Mouse (Mus musculus): Measurements from ENCODE around the gene Ccdc154. TPM values are rescaled to one million over a fixed set of nuclear protein-coding genes. Genes with fewer than 3 reads are reported as not detected.
A peak's percentile ranks its signal among the peaks of the same experiment; 100 is the strongest.

The Ccdc154 gene
- polyA plus RNA-seq, 2 experiments: 0.03 TPM; not detected in 1

DNA sequence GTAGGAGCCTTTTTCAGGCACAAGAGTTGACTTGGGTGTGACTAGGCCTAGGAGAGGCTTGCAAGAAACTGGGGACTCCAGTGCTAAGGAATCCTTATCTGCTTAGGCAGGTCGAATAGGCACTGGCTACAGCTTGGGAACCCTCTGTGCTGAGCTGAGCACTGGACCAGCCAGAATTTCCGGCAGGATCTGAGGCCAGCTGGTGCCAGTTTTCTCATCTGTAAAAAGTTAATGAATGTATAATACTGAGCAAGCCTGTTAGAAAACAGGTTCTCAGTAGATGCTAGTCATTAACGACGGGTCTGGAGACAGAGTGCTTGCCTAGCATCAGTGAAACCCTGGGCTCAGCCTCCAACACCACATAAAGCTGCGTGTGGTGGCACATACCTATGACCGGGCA is 26.6 kb upstream of the Ccdc154 start:
- H3K27me3 ChIP-seq (ENCODE audit: control insufficient read depth, insufficient read depth, low read length): no peaks in the 10 kb centered on the region
- H3K9me3 ChIP-seq (ENCODE audit: control insufficient read depth, low read length): no peaks in the 10 kb centered on the region
- peaks cover 8% of the 10 kb centered on the region for H3K4me1 ChIP-seq (ENCODE audit: control insufficient read depth, insufficient read depth, low read length)
- WGBS: 81% methylated on average over 6 of the region's 6 CpGs
- no peak for TF ChIP-seq POLR2A (IDR thresholded peaks at IDR 0.05; ENCODE audit: borderline replicate concordance, extremely low read depth, insufficient read depth, insufficient read length)
- DNase-seq (ENCODE audit: low spot score) (no peak), ATAC-seq (ENCODE audit: low FRiP score, low read depth) (no peak)
- no peak overlapping the region for H3K9ac ChIP-seq (ENCODE audit: low read depth, low read length, severe bottlenecking)
- H3K4me2 ChIP-seq (replicated peaks; ENCODE audit: low read depth, low read length, severe bottlenecking): no peak overlapping the region
- peaks cover 1% of the 10 kb centered on the region; the same call in 1 of the 2 replicates for H3K36me3 ChIP-seq (ENCODE audit: control insufficient read depth, insufficient read depth, low read length)
- no peak overlapping the region for H3K4me3 ChIP-seq (replicated peaks; ENCODE audit: low read length)
- H3K27ac ChIP-seq (replicated peaks; ENCODE audit: low read depth, low read length): no peak overlapping the region

DNA sequence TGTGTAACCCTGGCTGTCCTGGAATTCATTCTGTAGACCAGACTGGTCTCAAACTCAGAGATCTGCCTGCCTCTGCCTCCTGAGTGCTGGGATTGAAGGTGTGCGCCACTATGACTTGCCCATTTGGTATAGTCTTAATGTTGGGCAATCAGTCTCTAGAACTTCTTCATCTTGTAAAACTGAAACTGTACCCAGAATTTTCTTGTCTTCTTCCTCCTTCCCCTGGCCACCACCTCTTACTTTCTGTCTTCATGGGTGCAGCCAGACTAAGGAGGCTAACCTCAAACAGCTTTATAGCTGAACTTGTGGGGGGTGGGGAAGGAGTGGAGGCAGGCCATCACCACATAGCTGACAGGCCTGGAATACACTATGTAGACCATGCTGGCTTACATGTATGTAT is 23.5 kb upstream of the Ccdc154 start:
- no peak for TF ChIP-seq POLR2A (IDR thresholded peaks at IDR 0.05; ENCODE audit: borderline replicate concordance, extremely low read depth, insufficient read depth, insufficient read length)
- H3K4me1 ChIP-seq (ENCODE audit: control insufficient read depth, insufficient read depth, low read length): peaks cover 8% of the 10 kb centered on the region
- DNase-seq (ENCODE audit: low spot score): no peak

DNA sequence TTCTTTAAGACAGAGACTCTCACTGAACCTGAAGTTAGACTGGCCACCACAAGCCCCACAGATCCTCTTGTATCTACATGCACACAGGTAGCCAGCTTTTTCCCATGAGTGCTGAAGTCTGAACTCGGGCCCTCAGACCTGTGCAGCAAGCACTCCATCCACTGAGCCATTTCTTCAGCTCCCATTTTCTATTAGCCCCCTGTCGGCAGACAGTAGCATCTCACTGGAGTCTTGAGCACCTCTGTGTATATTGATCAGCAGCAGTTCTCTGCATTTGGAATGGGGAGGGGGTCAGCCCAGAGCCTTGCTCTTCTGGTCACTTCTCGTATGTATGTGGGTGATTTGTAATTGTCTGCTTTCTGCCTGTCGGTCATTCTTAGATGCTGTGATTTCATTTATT is 22.3 kb upstream of the Ccdc154 start:
- no peak for ATAC-seq (ENCODE audit: low FRiP score, low read depth)
- Histone ChIP-seq H3K4me2 (replicated peaks; ENCODE audit: low read depth, low read length, severe bottlenecking) (no peak overlapping the region), H3K4me3 (replicated peaks; ENCODE audit: low read length) (no peak overlapping the region), H3K27me3 (ENCODE audit: control insufficient read depth, insufficient read depth, low read length) (no peaks in the 10 kb centered on the region), H3K27ac (replicated peaks; ENCODE audit: low read depth, low read length) (no peak overlapping the region), H3K4me1 (ENCODE audit: control insufficient read depth, insufficient read depth, low read length) (no peaks in the 10 kb centered on the region), H3K9ac (ENCODE audit: low read depth, low read length, severe bottlenecking) (no peak overlapping the region), H3K9me3 (ENCODE audit: control insufficient read depth, low read length) (no peaks in the 10 kb centered on the region), H3K36me3 (ENCODE audit: control insufficient read depth, insufficient read depth, low read length) (peaks cover 6% of the 10 kb centered on the region)
- DNase-seq (ENCODE audit: low spot score): no peak
- WGBS: 67% methylated on average over 4 of the region's 4 CpGs
- no peak for TF ChIP-seq POLR2A (IDR thresholded peaks at IDR 0.05; ENCODE audit: borderline replicate concordance, extremely low read depth, insufficient read depth, insufficient read length)

More for the DNA sequence above, 23.5 kb upstream of the Ccdc154 start:
- no peak for ATAC-seq (ENCODE audit: low FRiP score, low read depth)
- Histone ChIP-seq H3K27ac (replicated peaks; ENCODE audit: low read depth, low read length) (no peak overlapping the region), H3K9me3 (ENCODE audit: control insufficient read depth, low read length) (no peaks in the 10 kb centered on the region), H3K4me3 (replicated peaks; ENCODE audit: low read length) (no peak overlapping the region), H3K36me3 (ENCODE audit: control insufficient read depth, insufficient read depth, low read length) (peaks cover 6% of the 10 kb centered on the region), H3K9ac (ENCODE audit: low read depth, low read length, severe bottlenecking) (no peak overlapping the region), H3K27me3 (ENCODE audit: control insufficient read depth, insufficient read depth, low read length) (no peaks in the 10 kb centered on the region), H3K4me2 (replicated peaks; ENCODE audit: low read depth, low read length, severe bottlenecking) (no peak overlapping the region)
- WGBS: 92% methylated on average over 1 of the region's 1 CpGs

DNA sequence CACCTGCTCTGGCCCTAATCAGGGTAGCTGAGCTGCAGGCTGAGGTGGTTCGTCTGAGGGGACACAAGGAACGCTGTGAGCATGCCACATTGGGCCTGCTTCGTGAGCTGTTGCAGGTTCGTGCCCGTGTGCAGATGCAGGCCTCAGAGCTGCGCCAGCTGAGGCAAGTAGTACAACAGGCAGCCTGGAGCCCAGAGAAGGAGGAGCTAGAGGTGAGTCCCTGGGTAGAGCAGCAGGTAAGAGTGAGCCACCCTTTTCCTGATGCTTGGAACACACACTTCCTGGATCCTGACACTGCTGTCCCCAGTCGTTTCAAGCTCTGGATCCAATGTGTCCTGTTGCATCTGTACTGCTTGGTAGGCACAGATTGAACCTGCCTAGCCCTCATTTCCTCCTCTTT is 1.1 kb downstream of the Ccdc154 start:
- no peaks in the 10 kb centered on the region for H3K27me3 ChIP-seq (ENCODE audit: control insufficient read depth, insufficient read depth, low read length)
- H3K4me2 ChIP-seq (replicated peaks; ENCODE audit: low read depth, low read length, severe bottlenecking): no peak overlapping the region
- H3K27ac ChIP-seq (replicated peaks; ENCODE audit: low read depth, low read length): no peak overlapping the region
- no peaks in the 10 kb centered on the region for H3K4me1 ChIP-seq (ENCODE audit: control insufficient read depth, insufficient read depth, low read length)
- DNase-seq (ENCODE audit: low spot score) (no peak), ATAC-seq (ENCODE audit: low FRiP score, low read depth) (no peak)
- peaks cover 32% of the 10 kb centered on the region for H3K36me3 ChIP-seq (ENCODE audit: control insufficient read depth, insufficient read depth, low read length)
- no peak for TF ChIP-seq POLR2A (IDR thresholded peaks at IDR 0.05; ENCODE audit: borderline replicate concordance, extremely low read depth, insufficient read depth, insufficient read length)
- no peaks in the 10 kb centered on the region for H3K9me3 ChIP-seq (ENCODE audit: control insufficient read depth, low read length)
- 0 out of 2 replicates have a peak overlapping the region, but pooled peaks have one; percentile 14 for H3K9ac ChIP-seq (ENCODE audit: low read depth, low read length, severe bottlenecking)
- no peak overlapping the region for H3K4me3 ChIP-seq (replicated peaks; ENCODE audit: low read length)
- 73% methylated on average over 7 of the region's 7 CpGs for WGBS

DNA sequence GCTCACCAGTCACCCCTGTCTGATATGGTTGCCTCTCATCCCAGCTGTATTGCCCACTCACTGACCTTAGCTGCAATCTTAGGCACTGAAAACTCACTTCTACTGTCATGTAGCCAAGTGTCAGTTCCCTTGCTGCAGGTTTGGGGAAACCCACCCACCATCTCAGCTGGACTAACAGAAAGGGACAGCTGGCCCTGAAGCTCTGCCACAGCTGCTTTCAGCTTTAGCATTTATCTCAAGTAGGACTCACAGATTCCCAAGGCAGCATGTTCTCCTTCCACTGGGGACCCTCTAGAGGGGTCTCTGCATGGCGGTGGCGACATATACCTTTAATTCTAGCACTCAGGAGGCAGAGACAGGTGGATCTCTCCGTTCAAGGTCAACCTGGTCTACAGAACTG is 2.5 kb downstream of the Ccdc154 start:
- TF ChIP-seq POLR2A (IDR thresholded peaks at IDR 0.05; ENCODE audit: borderline replicate concordance, extremely low read depth, insufficient read depth, insufficient read length): no peak

More for the DNA sequence above, 2.5 kb downstream of the Ccdc154 start:
- Histone ChIP-seq H3K4me3 (replicated peaks; ENCODE audit: low read length) (no peak overlapping the region), H3K9me3 (ENCODE audit: control insufficient read depth, low read length) (no peaks in the 10 kb centered on the region), H3K27me3 (ENCODE audit: control insufficient read depth, insufficient read depth, low read length) (no peaks in the 10 kb centered on the region), H3K27ac (replicated peaks; ENCODE audit: low read depth, low read length) (no peak overlapping the region), H3K9ac (ENCODE audit: low read depth, low read length, severe bottlenecking) (no peak overlapping the region), H3K4me2 (replicated peaks; ENCODE audit: low read depth, low read length, severe bottlenecking) (no peak overlapping the region), H3K36me3 (ENCODE audit: control insufficient read depth, insufficient read depth, low read length) (peaks cover 22% of the 10 kb centered on the region), H3K4me1 (ENCODE audit: control insufficient read depth, insufficient read depth, low read length) (no peaks in the 10 kb centered on the region)
- WGBS: 84% methylated on average over 3 of the region's 3 CpGs
- DNase-seq (ENCODE audit: low spot score) (no peak), ATAC-seq (ENCODE audit: low FRiP score, low read depth) (no peak)
